Mouse (Mus musculus) lung, adult 18-20 months (tissue): Measurements from ENCODE around the gene Noct.

Source experiments
- DNase-seq, 2 experiments: peaks; one replicate each; pipeline ENCODE4 v3.0.0; 2022; ENCODE audit warnings: mixed read lengths in 2 of 2

The Noct gene

DNA sequence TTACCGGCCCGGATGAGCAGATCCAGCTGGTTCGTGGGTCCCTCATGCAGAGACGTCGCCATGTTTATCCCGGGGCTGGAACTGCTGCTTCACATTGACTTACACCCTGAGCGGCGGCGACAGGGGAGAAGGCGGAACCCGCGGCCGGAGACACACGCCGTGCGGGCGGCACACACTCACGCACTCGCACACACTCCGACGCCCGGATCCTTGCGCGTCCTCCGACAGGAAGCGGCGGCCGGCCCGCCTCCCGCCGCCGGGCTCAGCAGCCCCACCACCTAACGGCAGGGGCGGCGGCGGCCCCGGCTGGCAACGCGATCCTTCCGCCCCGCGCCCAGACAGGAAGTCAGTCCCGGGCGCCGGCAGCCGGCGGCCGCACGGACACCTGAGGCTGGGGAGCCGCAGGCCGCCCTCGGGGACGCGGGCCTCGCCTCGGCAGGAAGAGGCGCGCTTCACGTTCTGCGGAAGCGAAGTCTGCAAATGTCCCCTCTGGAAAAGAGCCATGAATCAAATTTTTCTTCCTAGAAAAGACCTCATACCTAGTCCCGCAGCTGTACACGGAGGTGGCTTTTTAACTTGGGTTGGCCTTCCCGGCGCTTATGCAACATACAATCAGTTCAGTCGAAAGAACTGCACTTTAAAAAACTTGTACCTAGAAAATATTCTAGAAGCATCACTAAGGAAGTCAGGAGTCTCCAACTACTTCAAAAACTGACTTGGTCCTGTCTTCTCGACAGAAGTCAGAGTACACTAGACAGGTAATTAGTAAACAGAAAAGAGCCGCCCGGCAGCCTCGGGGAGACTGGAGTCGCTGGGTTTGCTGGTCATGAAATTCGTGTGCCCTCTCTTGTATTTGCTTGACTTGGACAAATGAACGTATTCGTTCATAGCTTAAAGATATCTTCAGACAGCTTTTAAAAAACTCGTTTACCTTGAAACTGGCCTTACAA lies 53.2 kb downstream of the Noct start:
- DNase-seq: peak; percentile 85 to 89

DNA sequence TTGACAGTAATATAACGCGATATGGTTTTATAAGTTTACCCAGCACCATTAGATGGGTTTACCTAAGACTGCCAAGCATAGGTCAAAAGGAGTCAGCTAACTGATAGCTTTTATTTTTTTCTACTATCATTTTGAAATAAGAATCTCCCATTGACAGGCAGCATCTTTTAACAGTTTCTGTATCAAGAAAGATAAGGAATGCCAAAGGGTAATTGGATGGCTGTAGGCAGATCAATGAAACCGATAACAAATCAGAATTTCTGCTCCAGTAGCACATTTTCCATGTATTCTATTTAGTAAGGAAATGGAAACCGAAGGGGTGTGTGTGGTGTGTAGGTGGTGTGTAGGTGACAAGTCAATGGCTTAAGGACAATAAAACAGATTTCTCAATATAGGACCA lies 54.2 kb downstream of the Noct start:
- DNase-seq: no peak

DNA sequence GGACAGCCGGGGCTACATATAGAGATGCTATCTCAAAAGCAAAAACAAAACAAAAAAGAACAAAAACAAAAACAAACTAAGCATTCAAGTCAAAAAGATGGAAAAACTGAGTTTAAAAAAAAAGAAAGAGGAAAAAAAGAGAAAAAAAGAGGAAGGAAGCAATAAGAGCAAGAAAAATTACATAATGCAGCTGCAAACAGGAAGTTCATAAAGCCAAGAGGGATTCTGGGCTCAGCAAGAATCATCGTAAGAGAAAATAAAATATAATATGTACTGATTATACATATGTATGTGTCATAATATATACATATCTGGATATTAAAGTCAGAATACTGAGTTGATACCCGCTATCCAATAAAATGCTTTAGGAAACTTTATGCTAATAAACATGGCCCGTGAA lies 57.5 kb downstream of the Noct start:
- DNase-seq: no peak

DNA sequence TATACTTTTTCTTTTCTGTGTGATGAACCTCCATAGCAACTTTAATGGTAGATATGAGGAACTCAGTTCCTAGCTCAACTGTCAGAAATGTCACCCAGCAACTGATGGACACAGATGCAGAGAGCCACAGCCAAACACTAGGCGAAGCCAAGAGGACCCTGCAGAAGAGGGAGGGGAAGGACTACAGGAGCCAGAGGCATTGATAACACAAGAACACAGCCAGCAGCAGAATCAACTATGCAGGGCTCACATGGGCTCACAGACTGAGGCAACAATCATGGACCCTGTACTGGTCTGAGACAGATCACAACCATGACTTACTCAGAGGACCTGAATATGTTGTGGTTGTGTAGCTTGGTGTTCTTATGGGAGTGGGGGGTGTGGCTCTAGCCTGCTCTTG lies 60.1 kb downstream of the Noct start:
- no peak for DNase-seq

DNA sequence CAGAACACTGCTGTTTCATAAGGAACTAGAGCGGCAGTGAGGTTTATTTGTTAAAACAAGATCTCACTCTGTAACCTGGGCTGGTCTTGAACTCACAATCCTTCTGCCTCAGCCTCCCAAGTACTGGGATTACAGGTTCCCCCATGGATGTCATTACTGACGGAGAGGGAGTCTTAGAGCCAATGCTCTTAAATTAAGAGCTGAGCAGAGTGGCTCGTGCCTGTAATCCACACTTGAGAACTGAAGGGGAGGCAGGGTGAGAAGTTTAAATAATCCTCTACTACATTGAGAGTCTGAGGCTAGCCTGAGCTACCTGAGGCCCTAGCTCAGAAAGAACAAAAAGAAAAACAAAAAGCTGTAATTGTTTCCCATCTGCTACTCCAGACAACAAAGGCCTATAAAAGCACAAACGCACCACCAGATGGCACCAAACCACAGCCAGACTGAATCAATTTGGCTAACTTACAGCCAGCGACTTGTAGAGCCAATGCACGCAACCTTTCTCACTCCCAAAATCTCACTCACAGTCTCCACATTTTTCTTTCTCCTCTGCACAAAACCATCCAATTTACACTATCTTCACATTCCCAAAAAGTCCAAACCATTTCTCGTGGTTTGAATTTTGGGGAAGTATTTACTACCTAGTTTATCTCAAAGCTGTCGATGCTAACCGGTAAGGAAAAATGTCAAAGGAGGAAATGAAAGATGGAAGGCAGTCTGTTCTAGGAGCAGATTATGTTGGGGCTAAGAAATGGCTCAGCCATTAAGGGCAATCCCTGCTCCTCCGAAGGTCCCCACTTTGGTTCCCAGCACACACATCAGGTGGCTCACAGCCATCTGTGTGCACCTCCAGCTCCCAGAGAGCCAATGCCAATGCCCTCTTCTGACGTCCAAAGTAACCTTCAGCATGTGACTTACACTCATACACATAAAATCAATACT lies 64.9 kb downstream of the Noct start:
- peak; percentile 80 to 83 for DNase-seq

DNA sequence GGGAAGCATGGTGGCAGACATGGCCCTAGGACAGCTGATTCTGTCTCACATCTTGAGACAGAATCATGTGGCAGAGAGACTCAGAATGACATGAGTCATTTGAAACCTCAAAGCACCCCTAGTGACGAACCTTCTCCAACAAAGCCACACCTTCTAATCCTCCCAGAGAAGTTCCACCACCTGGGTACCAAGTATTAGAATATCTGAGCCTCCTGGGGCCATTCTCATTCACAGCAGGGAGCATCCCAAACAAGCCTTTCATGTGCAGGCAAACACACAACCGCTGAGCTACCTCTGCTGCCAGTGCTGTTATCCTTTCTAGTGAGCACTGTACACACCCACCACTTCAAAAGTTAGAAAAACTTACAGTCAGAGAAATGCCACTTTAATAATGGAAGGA lies 70.0 kb downstream of the Noct start:
- DNase-seq: no peak

DNA sequence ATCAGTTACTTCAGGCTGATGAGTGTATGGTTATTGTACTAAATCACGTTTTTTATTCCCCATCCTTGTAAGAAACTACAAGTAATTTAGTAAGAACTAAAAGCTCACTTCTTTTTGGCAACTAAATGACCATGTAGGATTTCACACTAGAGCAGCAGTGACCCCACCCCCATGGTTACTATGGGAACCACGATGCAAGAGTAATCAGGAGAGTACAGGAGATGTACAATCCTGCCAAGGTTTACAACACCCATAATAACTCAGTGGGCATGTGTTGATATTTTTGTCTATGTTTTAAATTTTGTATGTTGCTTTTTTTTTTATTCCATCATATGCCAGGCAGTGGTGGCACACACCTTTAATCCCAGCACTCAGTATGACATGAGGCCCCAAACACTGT lies 71.0 kb downstream of the Noct start:
- no peak for DNase-seq

DNA sequence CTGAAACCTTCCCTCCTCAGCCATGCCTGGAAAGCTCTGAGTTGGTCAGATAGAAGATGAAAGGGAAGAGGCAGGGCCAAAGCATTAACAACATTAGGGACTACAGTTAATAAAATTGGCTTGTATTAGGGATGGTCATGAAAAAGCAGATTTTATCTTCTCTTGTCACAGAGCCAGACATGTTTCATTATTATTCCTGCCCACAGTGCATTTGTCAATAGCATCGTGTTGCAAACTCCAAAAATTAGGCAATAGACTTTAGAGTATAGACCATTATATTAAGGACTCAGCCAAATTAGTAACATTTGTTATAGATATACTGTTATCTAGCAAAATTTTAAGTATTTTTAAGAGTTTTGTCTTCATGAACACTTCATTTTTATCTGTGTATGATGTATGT lies 72.5 kb downstream of the Noct start:
- no peak for DNase-seq
